Mouse (Mus musculus) MEL (cell line): Measurements from ENCODE around the gene Iqsec3. TPM values are rescaled to one million over a fixed set of nuclear protein-coding genes. Genes with fewer than 3 reads are reported as not detected.

ENCODE experiments used
- DNase-seq: peaks from one replicate; pipeline ENCODE4 v3.0.0; 2011; ENCODE audit warnings: low read depth, low spot score
- H3K27ac ChIP-seq: 2 replicates; pipeline ENCODE4 v1.5.1; 2012; ENCODE audit warnings: low read depth, mild to moderate bottlenecking, control low read depth, low read length, moderate library complexity; ENCODE audit not compliant: control insufficient read depth
- H3K27me3 ChIP-seq, 2 experiments: fragments of 150-350 bp in 1 of 2; sonication (generic) in 1 of 2; 2 replicates each; pipeline ENCODE4 v1.6.1; 2012; ENCODE audit warnings: low read length in 2 of 2, mild to moderate bottlenecking in 2 of 2, improper control_type of control experiment in 1 of 2, moderate library complexity in 1 of 2; ENCODE audit not compliant: insufficient read depth in 2 of 2, control insufficient read depth in 1 of 2
- H3K36me3 ChIP-seq, 2 experiments: 2 replicates each; pipeline ENCODE4 v1.6.1; 2012 to 2014; ENCODE audit warnings: low read length in 2 of 2, improper control_type of control experiment in 1 of 2, inconsistent platforms in 1 of 2, mild to moderate bottlenecking in 1 of 2; ENCODE audit not compliant: insufficient read depth in 2 of 2, control insufficient read depth in 1 of 2
- H3K4me1 ChIP-seq, 2 experiments: fragments of 150-350 bp in 1 of 2; sonication (generic) in 1 of 2; 2 replicates each; pipeline ENCODE4 v1.6.1; 2012; ENCODE audit warnings: low read length in 2 of 2, improper control_type of control experiment in 1 of 2, mild to moderate bottlenecking in 1 of 2; ENCODE audit not compliant: insufficient read depth in 2 of 2, control insufficient read depth in 1 of 2
- H3K4me3 ChIP-seq, 2 experiments: fragments of 150-350 bp in 1 of 2; sonication (generic) in 1 of 2; 2 replicates each; pipeline ENCODE4 v1.5.1; 2012; ENCODE audit warnings: low read depth in 2 of 2, low read length in 2 of 2, mild to moderate bottlenecking in 2 of 2, moderate library complexity in 2 of 2, control low read depth in 1 of 2, improper control_type of control experiment in 1 of 2; ENCODE audit not compliant: control insufficient read depth in 1 of 2, insufficient read depth in 1 of 2
- H3K79me2 ChIP-seq: 2 replicates; pipeline ENCODE4 v1.6.1; 2012; ENCODE audit warnings: mild to moderate bottlenecking, low read length, moderate library complexity; ENCODE audit not compliant: control insufficient read depth, poor library complexity, insufficient read depth
- H3K9ac ChIP-seq: 2 replicates; pipeline ENCODE4 v1.6.1; 2012; ENCODE audit warnings: low read depth, mild to moderate bottlenecking, control low read depth, low read length, moderate library complexity; ENCODE audit not compliant: control insufficient read depth, poor library complexity, severe bottlenecking
- H3K9me3 ChIP-seq: fragments of 150-350 bp; sonication (generic); replicated peaks from 2 replicates; pipeline ENCODE4 v1.6.1; 2012; ENCODE audit warnings: mild to moderate bottlenecking, low read length, improper control_type of control experiment, moderate library complexity; ENCODE audit not compliant: insufficient read depth
- CHD2 ChIP-seq: IDR thresholded peaks from 2 replicates; pipeline ENCODE4 v1.6.1; 2011; ENCODE audit warnings: low read length, improper control_type of control experiment
- ELF1 ChIP-seq: IDR thresholded peaks from 2 replicates; pipeline ENCODE4 v1.6.1; 2014; ENCODE audit warnings: low read depth, mild to moderate bottlenecking, inconsistent platforms, low read length, improper control_type of control experiment, moderate library complexity
- ETS1 ChIP-seq: IDR thresholded peaks from 2 replicates; pipeline ENCODE4 v1.6.1; 2012; ENCODE audit warnings: low read depth, mild to moderate bottlenecking, inconsistent platforms, low read length, improper control_type of control experiment, moderate library complexity
- GABPA ChIP-seq: IDR thresholded peaks from 2 replicates; pipeline ENCODE4 v1.6.1; 2012; ENCODE audit warnings: low read depth, mild to moderate bottlenecking, inconsistent platforms, low read length, improper control_type of control experiment, moderate library complexity
- HCFC1 ChIP-seq: IDR thresholded peaks from 2 replicates; pipeline ENCODE4 v1.6.1; 2012; ENCODE audit warnings: low read depth, mild to moderate bottlenecking, inconsistent platforms, low read length, improper control_type of control experiment, moderate library complexity
- JUND ChIP-seq: IDR thresholded peaks from 2 replicates; pipeline ENCODE4 v1.6.1; 2011; ENCODE audit warnings: low read depth, mild to moderate bottlenecking, improper control_type of control experiment, low read length
- MAZ ChIP-seq: IDR thresholded peaks from 2 replicates; pipeline ENCODE4 v1.6.1; 2012; ENCODE audit warnings: low read depth, mild to moderate bottlenecking, inconsistent platforms, low read length, improper control_type of control experiment
- MXI1 ChIP-seq: IDR thresholded peaks from 2 replicates; pipeline ENCODE4 v1.6.1; 2011; ENCODE audit warnings: mild to moderate bottlenecking, low read depth, low read length, improper control_type of control experiment
- MYB ChIP-seq: IDR thresholded peaks from 2 replicates; pipeline ENCODE4 v1.6.1; 2011; ENCODE audit warnings: mild to moderate bottlenecking, low read depth, low read length, improper control_type of control experiment
- MYC ChIP-seq: IDR thresholded peaks from 2 replicates; pipeline ENCODE4 v1.6.1; 2011; ENCODE audit warnings: low read depth, mild to moderate bottlenecking, low read length, improper control_type of control experiment, moderate library complexity
- NELFE ChIP-seq: IDR thresholded peaks from 2 replicates; pipeline ENCODE4 v1.6.1; 2011; ENCODE audit warnings: low read depth, low read length, improper control_type of control experiment
- POLR2A ChIP-seq, 2 experiments: IDR thresholded peaks; 2 replicates each; pipeline ENCODE4 v1.6.1; 2011 to 2012; ENCODE audit warnings: low read length in 2 of 2, mild to moderate bottlenecking in 2 of 2, control low read depth in 1 of 2, improper control_type of control experiment in 1 of 2, low read depth in 1 of 2, moderate library complexity in 1 of 2; ENCODE audit not compliant: control insufficient read depth in 1 of 2, insufficient read depth in 1 of 2, poor library complexity in 1 of 2
- POLR2AphosphoS5 ChIP-seq: IDR thresholded peaks from 2 replicates; pipeline ENCODE4 v1.6.1; 2012; ENCODE audit warnings: low read depth, borderline replicate concordance, mild to moderate bottlenecking, inconsistent platforms, low read length, moderate library complexity, mixed read lengths
- SMC3 ChIP-seq: IDR thresholded peaks from 2 replicates; pipeline ENCODE4 v1.6.1; 2011; ENCODE audit warnings: low read depth, low read length, improper control_type of control experiment
- TCF12 ChIP-seq: IDR thresholded peaks from 2 replicates; pipeline ENCODE4 v1.6.1; 2014; ENCODE audit warnings: low read depth, mild to moderate bottlenecking, inconsistent platforms, low read length, improper control_type of control experiment, moderate library complexity
- USF1 ChIP-seq: IDR thresholded peaks from 2 replicates; pipeline ENCODE4 v1.6.1; 2014; ENCODE audit warnings: low read depth, mild to moderate bottlenecking, inconsistent platforms, low read length, improper control_type of control experiment, moderate library complexity
- USF2 ChIP-seq, 2 experiments: IDR thresholded peaks; 2 replicates each; pipeline ENCODE4 v1.6.1; 2011 to 2012; ENCODE audit warnings: improper control_type of control experiment in 2 of 2, low read length in 2 of 2, borderline replicate concordance in 1 of 2, inconsistent platforms in 1 of 2, low read depth in 1 of 2, mild to moderate bottlenecking in 1 of 2; ENCODE audit not compliant: insufficient read depth in 1 of 2
- ZNF384 ChIP-seq: IDR thresholded peaks from 2 replicates; pipeline ENCODE4 v1.6.1; 2012; ENCODE audit warnings: low read depth, mild to moderate bottlenecking, inconsistent platforms, low read length, improper control_type of control experiment
- polyA plus RNA-seq, 2 experiments: library from polyadenylated mRNA; stranded (reverse) in 1 of 2; unstranded in 1 of 2; fragments of >175 nt in 1 of 2; fragments of >200 nt in 1 of 2; gene quantifications; 2 replicates each; pipeline versions ENCODE4 v1.2.1 to v1.2.4; 2012; ENCODE audit warnings: low replicate concordance in 2 of 2, low read depth in 1 of 2; ENCODE audit not compliant: insufficient read length in 2 of 2, insufficient read depth in 1 of 2, missing spikeins in 1 of 2
- total RNA-seq: library from RNA; depleted of rRNA; stranded (reverse); fragments of 300-350 nt; gene quantifications from 2 replicates; pipeline ENCODE4 v1.2.3, GENCODE M21; 2012

Iqsec3 gene
- total and polyA plus RNA-seq, 3 experiments, result 0.04 TPM; not detected in 2

GRCm38 (mm10) chr6:121424403-121424802 lies 49.1 kb downstream of the Iqsec3 start:
- TF ChIP-seq ZNF384 (no peak), GABPA (no peak)
- H3K4me3 ChIP-seq, result no peak overlapping the region

GRCm38 (mm10) chr6:121412558-121413297 lies 60.8 kb downstream of the Iqsec3 start:
- H3K4me3 ChIP-seq, result no peak overlapping the region
- H3K36me3 ChIP-seq, result no peaks in the 10 kb centered on the region
- no peak for DNase-seq
- H3K79me2 ChIP-seq, result no peaks in the 10 kb centered on the region
- no peaks in the 10 kb centered on the region for H3K27me3 ChIP-seq
- no peak overlapping the region for H3K27ac ChIP-seq
- H3K9me3 ChIP-seq, result no peaks in the 10 kb centered on the region
- no peak overlapping the region for H3K9ac ChIP-seq
- TF ChIP-seq POLR2AphosphoS5 (no peak), MYC (no peak), MXI1 (no peak), CHD2 (no peak), ETS1 (no peak), MAZ (no peak), ELF1 (no peak), ZNF384 (no peak), USF2 (IDR thresholded peaks at IDR 0.05; ENCODE audit: borderline replicate concordance in 1 of 2, insufficient read depth in 1 of 2, low read depth in 1 of 2, low read length in 2 of 2) (no peak), TCF12 (no peak), NELFE (no peak), HCFC1 (no peak), USF1 (no peak), POLR2A (IDR thresholded peaks at IDR 0.05; ENCODE audit: control insufficient read depth in 1 of 2, insufficient read depth in 1 of 2, low read depth in 1 of 2, low read length in 2 of 2, poor library complexity in 1 of 2) (no peak), SMC3 (no peak), JUND (no peak), GABPA (no peak), MYB (no peak)
- TF ChIP-seq, all 39 proteins: peak for 0
- H3K4me1 ChIP-seq, result no peaks in the 10 kb centered on the region

More at GRCm38 (mm10) chr6:121424403-121424802, 49.1 kb downstream of the Iqsec3 start:
- Histone ChIP-seq H3K27me3 (no peaks in the 10 kb centered on the region), H3K4me1 (no peaks in the 10 kb centered on the region), H3K9me3 (no peaks in the 10 kb centered on the region), H3K27ac (no peak overlapping the region), H3K9ac (no peak overlapping the region), H3K36me3 (no peaks in the 10 kb centered on the region), H3K79me2 (no peaks in the 10 kb centered on the region)
- no peak for DNase-seq
